Mouse (Mus musculus) right cerebral cortex, postnatal 25 days (tissue): Measurements from ENCODE around the gene Lrrc8d.
A peak's percentile ranks its signal among the peaks of the same experiment; 100 is the strongest.

Experiments used
- DNase-seq: peaks from one replicate; pipeline ENCODE4 v3.0.0; 2022

The Lrrc8d gene

DNA sequence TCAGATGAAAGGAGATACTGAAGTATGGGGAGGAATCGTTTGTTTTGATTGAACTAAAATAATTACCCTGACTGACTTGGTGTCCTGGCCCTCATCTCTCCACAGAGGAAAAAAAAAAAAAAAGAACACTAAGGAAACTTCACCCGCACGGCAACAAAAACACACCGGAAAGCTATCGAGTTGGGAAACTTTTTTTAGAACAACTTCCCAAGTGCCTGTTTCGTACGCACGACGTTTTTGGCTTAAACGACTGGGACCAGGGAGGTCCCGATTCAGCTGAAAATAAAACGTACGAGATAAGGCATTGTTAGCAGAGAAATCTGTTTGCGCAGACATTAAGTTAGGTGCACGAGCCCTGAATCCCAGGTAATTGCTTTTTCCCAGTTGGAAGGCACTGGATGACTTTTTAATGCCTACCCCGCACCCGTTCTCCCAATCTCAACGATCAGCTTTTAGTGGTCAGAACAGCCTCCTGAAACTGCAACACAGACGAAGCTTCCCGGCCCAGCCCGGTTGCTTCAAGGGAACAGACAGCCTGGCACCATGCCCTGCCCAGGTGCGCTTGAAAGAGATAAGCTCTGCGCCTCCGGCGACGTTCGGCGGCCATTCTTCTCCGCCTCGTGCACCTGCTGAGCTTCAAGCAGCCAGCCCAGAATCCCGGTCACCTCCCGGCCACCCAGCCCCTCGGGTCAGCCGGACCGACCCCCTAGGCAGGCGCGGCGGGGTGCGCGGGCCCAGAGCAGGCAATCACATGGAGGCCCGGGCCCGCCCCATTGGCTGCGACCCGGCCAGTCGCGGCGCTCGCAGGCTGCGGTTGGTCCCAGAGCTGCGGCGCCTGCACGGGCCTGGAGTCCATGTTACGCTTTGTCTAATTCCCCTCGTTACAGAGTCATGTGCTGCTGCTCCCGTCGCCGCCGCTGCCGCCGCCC, at the start of gene Lrrc8d:
TSS of gene Lrrc8d (plus strand) at position 829 of the 929 bp plus-strand sequence.
- peak; percentile 89 for DNase-seq

DNA sequence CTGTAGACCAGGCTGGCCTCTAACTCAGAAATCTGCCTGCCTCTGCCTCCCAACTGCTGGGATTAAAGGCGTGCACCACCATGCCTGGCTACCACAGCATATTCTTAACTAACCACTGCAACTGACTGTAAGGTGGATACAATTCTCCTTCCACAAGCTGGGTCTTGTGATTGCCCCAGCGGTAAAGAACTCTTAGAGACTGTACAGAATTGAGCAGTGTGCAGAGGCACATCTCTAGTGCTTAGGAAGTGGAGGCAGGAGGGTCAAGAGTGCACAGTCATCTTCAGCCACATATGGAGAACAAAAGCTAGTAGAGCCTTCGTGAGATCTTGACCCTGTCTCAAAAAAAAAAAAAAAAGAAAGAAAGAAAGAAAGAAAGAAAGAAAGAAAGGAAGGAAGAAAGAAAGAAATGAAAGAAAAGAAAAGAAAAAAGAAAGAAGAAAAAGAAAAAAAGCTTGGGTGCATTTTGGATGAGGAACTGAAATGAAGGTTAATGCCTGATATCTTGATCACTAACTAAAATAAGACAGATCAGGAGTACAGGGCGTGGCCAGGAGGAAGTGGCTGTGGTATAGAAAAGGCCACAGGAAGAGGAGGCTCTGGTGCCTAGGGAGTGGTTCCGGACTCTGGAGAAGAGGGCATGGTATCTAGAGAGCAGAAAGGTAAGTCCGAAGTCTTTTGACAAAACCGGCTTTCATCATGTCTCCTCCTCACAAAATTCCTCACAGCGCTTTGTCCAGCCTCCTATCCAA, 48.9 kb upstream of the Lrrc8d start:
- no peak for DNase-seq

DNA sequence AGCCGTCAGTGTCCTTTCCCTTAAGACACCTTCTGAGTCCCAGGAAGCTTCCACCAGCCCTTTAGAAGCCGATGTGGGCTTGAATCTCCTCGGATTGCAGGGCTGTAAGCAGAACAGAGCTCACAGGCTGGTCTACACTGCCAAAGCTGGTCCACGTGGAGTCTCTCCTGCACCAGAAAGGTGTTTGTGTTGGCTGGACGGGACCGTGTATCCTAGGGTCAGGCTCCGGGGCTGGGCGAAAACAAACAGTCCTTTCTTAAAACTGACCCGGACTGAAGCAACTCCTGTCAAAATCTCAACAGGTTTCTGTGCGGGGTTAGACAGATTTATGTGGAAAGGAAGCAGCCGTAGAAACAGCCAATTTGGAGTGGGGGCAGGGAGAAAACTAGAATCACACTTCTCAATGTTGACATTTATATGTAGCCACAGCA, 48.2 kb upstream of the Lrrc8d start:
- no peak for DNase-seq

DNA sequence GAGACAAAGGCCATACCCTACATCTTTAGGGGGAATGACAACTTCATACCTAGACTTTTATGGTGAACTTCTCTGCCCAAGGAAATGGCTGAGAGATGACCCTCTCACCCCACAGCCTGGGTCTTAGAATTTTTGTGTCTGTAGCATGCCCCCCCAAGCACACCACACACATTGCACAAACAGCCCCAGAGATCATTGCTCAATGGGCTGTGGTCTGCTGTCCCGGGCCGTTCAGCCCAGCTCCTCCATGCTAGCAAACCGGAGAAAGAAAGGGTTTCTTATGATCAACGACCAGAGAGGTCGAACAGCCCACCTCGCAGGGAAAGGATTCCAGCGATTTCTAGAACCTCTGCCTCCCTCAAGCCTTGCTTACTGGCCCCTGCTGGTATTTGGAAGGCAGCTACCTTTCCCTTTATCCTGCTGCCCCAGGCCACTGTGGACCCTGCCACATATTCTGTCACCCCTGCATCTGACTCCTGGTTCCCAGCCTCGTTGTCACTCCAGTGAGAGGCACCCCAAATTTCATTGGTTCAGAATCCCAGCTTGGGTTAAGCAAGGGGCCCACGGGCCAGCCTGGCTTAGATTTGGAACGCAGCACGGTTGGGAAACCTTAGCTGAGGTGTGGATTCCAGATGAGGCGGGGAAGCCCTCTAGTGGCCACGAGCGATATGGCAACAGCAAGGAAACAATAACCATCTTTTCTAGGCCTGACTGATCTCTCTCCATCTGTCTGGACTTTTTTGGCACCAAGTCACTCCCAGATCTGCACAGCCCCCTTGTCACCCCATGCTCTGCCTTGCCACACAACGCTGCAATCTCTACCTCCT, 45.3 kb upstream of the Lrrc8d start:
- peak; percentile 76 for DNase-seq

DNA sequence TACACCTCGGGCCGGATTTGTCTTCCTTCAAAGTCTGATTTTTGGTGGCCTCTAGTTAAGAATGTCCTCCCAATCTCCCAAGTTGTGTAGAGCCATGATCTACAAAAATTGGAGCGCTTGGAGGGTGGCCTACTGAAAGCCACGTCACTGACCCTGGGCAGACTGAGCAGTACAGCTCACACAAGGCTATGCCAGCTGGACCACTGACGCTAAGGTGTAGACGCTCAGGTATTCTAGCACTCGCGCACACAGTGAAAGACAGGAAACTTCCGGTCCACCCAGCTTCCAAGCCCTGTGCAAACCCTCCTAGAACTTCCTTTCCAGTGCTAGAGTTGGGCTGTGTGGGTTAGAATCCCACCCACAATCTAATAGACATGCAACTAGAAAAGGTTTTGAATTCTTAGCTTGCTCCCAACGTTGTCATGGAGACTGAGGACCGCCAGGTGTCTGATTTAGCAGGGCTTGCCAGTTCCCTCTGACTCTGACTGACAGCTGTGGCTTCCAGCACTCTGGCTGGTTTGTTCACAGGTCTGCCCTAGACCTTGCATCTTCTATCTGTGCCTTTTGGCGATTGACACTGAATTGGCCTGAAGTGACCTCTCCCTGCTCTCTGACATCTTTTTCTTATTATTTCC, 44.6 kb upstream of the Lrrc8d start:
- no peak for DNase-seq

DNA sequence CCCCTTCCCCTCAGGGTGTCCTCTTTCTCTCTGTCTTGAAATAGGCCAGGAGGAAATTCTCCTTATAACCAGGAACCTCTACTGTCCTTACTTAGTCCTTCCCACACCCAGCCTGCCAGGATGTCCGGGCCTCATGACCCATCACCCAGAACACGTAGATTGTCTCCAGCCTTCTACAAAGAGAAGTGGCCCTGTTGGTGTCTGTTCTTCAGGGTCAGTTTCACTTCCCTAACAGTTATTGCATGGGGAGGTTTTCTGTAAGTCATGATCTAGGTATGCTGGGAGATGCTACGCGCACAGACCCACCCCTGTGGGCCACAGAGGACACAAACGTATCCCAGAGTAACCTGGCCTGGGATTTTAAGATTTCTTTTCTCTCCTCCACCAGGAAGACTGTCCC, 37.9 kb upstream of the Lrrc8d start:
- no peak for DNase-seq

DNA sequence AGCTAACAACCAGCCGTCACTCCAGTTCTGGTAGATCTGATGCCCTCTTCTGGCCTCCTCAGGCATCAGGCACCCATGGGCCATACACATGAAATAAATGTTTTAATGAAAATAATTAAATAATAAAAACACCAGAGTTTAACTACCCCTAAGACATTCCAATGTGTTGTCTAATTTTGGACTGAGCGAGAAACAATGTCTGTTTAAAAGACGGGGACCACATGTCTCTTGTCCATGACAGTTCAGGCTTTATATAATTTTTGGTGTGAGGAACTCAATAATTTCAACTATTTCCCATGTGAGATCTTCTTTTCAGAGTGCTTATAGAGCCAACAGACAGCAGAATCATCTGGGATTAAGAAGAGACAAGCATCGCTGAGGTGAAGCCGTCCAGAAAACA, 32.8 kb upstream of the Lrrc8d start:
- no peak for DNase-seq

DNA sequence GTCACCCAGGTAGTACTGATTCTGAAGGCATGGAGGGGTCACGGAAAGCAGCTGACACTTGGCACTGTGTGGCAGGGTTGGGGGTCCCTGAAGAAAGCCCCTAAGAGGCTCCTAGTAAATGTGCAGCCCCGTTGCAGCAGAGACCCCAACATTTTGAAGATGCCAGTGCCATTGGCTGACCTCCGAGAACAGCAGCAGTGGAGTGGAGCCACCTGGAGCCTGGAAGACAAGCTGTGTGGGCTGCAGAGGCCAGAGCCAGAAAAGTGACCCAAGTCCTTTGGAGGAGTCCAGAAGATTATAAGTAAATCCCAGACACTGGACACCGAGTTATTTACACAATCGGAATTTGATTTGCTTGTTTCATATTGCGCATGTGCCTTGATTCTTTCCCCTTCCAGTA, 32.4 kb upstream of the Lrrc8d start:
- DNase-seq = no peak

DNA sequence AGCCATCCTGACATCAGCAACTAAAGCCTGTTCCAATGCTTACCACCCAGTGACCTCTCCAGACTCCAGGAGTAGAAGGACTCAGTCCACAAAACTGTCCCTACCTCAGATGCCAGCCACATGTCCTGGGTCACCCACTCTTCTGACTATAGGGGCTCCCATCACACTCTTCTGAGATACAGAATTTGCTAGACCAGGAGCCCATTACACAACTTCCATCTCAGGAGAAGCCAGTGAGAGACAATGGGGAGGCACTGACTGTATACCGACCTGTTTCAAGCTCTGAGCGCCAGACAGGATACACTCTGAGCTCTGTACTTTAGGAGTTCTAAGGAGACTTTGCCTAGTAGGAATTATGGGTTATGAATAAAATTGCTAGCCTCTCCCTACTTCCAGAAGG, 30.7 kb upstream of the Lrrc8d start:
- DNase-seq = no peak

DNA sequence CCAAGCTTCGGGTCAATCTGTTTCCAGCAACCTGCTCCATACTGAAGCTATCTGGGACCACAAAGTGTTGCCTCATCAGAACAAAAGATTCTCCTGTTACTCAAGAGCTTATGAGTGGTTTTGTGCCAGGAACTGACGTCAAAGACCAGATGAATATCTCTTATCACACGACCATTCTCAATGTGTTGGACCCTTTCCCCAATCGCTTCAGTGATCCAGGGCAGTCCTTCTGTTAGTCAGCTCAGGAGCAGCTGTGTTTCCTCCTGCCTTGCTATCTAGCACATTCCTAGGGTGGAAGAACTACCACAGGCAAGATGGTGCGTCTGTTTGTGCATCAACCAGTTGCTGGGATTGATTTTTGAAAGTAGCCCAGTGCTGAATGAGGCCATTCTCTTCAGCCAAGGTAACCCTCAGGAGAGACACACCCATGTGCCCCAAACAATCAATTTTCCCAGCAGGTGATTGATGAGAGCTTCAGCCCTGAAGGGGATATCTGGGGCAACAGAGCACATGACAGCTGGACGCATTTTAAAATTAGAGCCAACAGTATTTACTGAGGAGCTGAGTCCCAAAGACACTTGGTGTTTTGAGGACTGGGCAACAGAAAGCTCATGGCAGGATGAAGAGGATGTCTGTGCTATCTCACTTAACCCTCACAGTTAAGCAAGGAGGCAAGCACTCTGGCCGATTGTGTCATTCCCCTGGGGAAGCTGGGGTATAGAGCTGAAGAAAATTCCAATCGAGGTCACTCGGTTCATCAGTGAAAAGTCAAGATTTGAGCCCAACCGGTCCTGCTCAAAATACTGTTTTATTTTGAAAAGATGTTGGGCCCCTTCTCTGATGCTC, 30.0 kb upstream of the Lrrc8d start:
- no peak for DNase-seq

DNA sequence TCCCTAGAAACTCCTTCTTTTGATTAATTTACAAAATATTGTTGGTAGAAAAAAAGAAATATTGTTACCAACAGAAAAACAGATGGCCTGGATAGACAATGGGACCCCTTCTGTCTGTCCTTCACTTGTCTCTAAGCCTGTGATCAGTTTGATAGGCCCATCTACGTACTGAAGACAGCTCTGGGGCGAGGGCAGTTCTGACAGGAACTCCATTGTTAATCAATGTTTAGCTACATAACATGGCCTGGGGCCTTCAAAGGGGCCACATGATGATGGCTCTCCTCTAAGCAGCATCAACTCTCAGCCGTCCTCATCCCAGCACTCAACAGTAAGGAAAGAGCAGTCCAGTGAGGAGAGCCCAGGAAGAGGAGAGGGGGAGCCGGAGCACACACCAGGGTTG, 27.4 kb upstream of the Lrrc8d start:
- DNase-seq = no peak

DNA sequence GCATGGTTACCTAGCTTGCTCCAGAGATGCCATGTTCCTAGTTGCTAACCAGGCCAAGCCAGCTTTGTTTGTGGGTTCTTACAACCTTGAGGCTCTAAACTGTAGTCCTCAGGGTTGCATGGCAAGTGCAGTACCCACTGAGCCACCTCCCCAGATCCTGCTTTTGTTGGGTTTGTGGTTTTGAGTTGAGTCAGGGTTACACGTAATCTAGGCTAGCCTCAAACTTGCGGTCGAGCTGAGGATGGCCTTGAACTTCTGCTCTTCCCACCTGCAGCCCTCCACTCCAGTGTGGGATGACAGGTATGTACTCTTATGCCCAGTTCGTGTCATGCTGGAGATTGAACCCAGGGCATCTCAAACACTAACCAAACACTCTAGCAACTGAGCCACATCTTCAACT, 24.3 kb upstream of the Lrrc8d start:
- no peak for DNase-seq

DNA sequence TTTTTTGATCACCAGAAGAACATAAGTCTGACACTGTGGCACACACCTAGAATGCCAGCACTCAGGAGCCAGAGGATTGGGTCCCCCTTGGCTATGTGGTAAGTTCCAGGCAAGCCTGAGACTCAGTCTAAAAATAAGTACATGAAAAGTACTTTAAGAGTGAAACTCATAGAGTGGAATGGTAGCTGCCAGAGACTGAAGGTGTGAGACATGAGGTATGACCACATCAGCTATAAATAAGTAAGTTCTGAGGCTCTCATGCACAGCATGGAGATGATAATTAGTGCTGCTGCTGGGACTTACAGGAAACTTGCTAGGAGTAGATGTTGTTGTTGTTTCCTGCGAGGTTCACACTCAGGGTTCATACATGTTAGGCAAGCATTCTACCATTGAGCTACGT, 22.7 kb upstream of the Lrrc8d start:
- DNase-seq = no peak

DNA sequence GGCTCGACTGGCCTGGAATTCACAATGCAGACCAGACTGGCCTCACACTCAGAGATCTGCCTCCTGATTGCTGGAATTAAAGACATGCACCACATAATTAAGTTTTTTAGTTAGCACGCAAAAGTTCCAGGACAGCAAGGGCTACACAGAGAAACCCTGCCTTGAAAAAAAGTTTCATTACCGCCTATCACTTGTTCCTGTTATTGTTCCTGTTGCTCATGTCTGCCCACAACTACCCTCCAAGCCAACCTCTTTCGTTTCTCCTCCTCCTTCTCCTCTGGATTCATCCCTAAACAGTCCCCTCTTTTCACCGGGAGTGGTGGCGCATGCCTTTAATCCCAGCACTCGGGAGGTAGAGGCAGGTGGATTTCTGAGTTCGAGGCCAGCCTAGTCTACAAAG, 21.5 kb upstream of the Lrrc8d start:
- DNase-seq = no peak

DNA sequence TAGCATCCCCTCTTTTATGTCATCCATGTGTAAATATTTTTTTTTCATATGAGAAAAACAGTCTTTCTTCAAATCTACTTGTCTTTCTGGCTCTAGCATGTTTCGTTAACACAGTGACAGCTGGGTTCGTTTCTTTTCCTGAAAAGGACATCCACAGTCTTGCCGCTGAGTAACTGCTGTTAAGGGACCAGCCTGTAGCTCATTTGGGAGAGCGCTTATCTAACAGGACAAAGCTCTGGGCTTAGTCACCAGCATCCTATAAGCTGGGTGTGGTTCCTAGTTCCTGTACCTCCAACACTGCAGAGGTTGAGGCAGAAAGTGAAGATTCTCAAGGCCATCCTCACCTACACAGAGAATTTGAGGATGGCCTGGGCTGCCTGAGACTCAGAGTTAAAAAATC, 20.5 kb upstream of the Lrrc8d start:
- DNase-seq = no peak

DNA sequence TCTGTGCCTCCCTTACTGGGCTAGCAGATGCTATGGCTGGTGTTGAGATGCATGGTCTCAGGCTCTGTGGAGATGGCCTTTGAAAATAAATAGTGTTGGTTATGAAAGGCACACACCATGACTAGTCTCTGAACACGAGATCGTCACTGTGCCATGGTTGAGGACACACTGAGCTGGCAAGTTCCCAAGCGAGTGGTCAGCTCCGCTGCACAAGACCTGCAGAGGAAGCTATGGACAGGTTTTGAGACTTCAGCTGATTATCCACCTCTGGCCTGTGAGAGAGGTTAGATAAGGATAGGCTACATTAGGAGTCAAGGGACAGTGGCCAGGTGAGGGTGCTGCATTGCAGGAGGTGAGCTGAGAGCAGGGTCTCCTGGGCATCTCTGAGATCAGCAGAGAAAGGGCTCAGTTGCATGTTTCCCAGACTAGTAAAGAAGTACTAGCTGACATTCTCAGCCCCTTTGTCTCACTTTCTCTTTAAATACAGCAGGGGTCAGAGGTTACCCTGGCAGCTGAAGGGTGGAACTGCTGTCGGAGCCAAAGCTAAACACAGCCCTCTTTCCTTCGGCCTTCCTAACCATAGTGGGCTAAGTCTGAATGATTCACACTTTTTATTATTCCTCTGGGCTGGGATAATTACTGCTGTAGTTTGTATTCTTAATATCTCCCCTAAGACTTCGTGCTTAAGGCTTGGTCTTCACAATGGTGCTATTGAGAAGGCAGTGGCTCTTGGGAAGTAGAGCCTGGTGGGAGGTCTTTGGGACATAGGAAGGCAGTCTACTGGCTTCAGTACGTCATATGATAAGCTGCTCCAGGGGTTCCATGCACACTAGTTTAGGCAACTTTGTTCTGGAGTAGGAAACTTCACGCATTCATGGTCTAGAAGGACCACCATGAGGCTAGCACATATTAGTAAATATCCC, 19.6 kb upstream of the Lrrc8d start:
- DNase-seq = no peak

DNA sequence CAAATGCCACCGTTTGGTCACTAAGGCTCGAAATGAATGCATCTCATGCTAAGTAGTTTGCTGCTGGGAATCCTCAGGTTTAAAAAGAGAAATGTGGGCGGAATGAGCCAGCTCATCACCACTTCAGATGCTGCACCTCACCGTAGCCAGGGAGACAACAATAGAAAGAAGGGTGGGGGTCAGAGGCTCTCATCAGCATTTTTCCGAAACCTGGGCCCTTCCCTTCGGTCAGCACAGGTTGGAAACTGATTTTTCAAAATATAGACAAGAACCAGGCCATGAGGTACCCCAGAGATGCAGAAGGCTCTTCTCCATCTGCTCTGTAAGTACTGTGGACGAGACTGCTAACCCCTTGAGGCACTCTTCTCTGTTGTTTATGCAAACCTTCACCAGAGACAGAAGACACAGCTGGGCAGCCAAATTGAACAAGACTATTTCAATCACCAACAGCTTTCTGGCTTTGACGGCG, 17.6 kb upstream of the Lrrc8d start:
- peak; percentile 43 for DNase-seq

DNA sequence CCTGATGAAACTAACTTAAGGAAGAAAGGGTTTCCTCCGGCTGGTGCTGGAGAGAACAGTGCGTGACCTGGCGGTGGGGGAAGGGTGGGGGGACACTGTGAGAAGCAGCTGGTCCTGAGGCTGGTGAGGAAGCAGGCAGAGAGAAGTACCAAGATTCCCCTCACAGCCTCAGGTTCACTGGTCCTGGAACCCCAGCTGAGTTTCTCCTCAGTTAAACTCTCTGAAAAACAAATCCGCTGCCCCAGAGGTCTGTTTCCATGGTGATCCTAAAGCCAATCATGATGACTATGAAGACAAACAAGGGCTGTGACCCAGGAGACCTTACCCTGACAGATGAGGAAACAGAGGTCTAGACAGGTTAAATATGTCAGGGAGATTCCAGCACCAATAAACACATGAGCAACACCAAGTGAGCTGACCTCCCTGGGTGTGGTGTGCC, 15.8 kb upstream of the Lrrc8d start:
- DNase-seq = no peak

DNA sequence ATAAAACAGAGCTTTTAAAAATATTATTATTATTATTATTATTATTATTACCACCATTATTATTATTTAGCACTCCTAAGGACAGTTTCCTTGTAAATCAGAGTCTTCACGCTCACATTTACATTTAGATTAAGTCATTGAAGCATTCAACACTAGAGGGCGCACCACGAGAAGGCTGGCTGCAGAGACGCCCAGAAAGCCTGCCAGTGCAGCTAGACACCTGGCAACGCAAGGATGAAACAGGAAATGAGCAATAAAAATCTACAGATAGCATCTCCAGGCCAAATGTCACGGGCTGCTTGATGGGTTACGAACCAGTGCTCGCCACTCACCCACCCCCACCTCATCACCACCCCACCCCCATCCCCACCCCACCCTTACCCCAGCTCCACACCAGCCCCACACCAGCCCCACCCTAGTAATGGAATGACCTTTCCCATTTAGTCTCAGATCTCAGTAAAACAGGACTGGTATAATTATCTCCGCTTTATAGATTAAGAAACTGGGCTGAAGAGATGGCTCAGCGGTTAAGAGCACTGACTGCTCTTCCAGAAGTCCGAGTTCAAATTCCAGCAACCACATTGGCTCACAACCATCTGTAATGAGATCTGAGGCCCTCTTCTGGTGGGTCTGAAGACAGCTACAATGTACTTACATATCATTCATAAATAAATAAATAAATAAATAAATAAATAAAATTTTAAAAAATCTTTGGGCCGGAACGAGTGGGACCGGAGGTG, 14.7 kb upstream of the Lrrc8d start:
- peak; percentile 53 for DNase-seq
